Mouse (Mus musculus): Measurements from ENCODE around the gene Clcn7. TPM values are rescaled to one million over a fixed set of nuclear protein-coding genes. Genes with fewer than 3 reads are reported as not detected.
"Not testable (repeated sequence)": the region's sequence is repeated elsewhere in the genome, so short reads cannot be mapped to it uniquely, and the experiment has no call there.

Gene Clcn7
- polyA plus RNA-seq, 1 experiment from 2014 or later = 25.2 TPM

- 87% methylated on average over 5 of the region's 5 CpGs for WGBS
These were observed 22.0 kb upstream of the Clcn7 start for GRCm38 (mm10) chr17:25111220-25111619.

GRCm38 (mm10) chr17:25111739-25112422 lies 21.3 kb upstream of the Clcn7 start:
- H3K4me2 ChIP-seq = no peak overlapping the region
- H3K4me3 ChIP-seq = no peak overlapping the region
- peaks cover 18% of the 10 kb centered on the region for H3K4me1 ChIP-seq
- no peak overlapping the region for H3K9ac ChIP-seq
- H3K27me3 ChIP-seq = no peaks in the 10 kb centered on the region
- WGBS = 83% methylated on average over 8 of the region's 8 CpGs
- H3K36me3 ChIP-seq = peaks cover 62% of the 10 kb centered on the region
- no peaks in the 10 kb centered on the region for H3K9me3 ChIP-seq
- ATAC-seq (ENCODE audit: insufficient number of reproducible peaks, low FRiP score, low TSS enrichment, low read depth) = no peak
- no peak overlapping the region for H3K27ac ChIP-seq

More at GRCm38 (mm10) chr17:25111220-25111619, 22.0 kb upstream of the Clcn7 start:
- Histone ChIP-seq H3K4me3 (no peak overlapping the region), H3K4me2 (no peak overlapping the region), H3K27me3 (no peaks in the 10 kb centered on the region), H3K4me1 (peaks cover 16% of the 10 kb centered on the region), H3K9ac (no peak overlapping the region), H3K9me3 (no peaks in the 10 kb centered on the region), H3K36me3 (peaks cover 68% of the 10 kb centered on the region), H3K27ac (no peak overlapping the region)
- ATAC-seq (ENCODE audit: insufficient number of reproducible peaks, low FRiP score, low TSS enrichment, low read depth) = no peak

GRCm38 (mm10) chr17:25112423-25112810 lies 20.8 kb upstream of the Clcn7 start:
- Histone ChIP-seq H3K27ac (no peak overlapping the region), H3K4me1 (peaks cover 18% of the 10 kb centered on the region), H3K9me3 (no peaks in the 10 kb centered on the region), H3K36me3 (peaks cover 56% of the 10 kb centered on the region), H3K9ac (no peak overlapping the region), H3K4me2 (no peak overlapping the region), H3K4me3 (no peak overlapping the region), H3K27me3 (no peaks in the 10 kb centered on the region)
- no peak for ATAC-seq (ENCODE audit: insufficient number of reproducible peaks, low FRiP score, low TSS enrichment, low read depth)
- WGBS = 78% methylated on average over 3 of the region's 3 CpGs

GRCm38 (mm10) chr17:25114908-25115645 lies 18.1 kb upstream of the Clcn7 start:
- H3K9me3 ChIP-seq = no peaks in the 10 kb centered on the region
- WGBS = 11% methylated on average over 23 of the region's 23 CpGs
- peak overlapping the region; percentile 96 for H3K27ac ChIP-seq
- peak overlapping the region; percentile 56 for H3K9ac ChIP-seq
- H3K4me1 ChIP-seq = peaks cover 18% of the 10 kb centered on the region
- no peaks in the 10 kb centered on the region for H3K27me3 ChIP-seq
- peaks cover 33% of the 10 kb centered on the region for H3K36me3 ChIP-seq
- peak overlapping the region; percentile 54 for H3K4me3 ChIP-seq
- H3K4me2 ChIP-seq = peak overlapping the region; percentile 96
- ATAC-seq (ENCODE audit: insufficient number of reproducible peaks, low FRiP score, low TSS enrichment, low read depth) = peak; percentile 7; the same call in 1 of the 2 replicates

GRCm38 (mm10) chr17:25115664-25116432 lies 17.3 kb upstream of the Clcn7 start, which contains the start of gene Telo2:
Telo2 (minus strand) TSS chr17:25115967.
- ATAC-seq (ENCODE audit: insufficient number of reproducible peaks, low FRiP score, low TSS enrichment, low read depth) = peak; percentile 86
- H3K27ac ChIP-seq = peak within 1 kb of the TSS; percentile 96
- H3K27me3 ChIP-seq = no peaks in the 10 kb centered on the region
- H3K9ac ChIP-seq = peak within 1 kb of the TSS; percentile 56
- whole genome bisulfite sequencing = 3% methylated on average over 40 of the region's 40 CpGs
- peak within 1 kb of the TSS; percentile 96 for H3K4me2 ChIP-seq
- H3K4me3 ChIP-seq = peak within 1 kb of the TSS; percentile 54
- H3K36me3 ChIP-seq = peaks cover 25% of the 10 kb centered on the region
- no peaks in the 10 kb centered on the region for H3K9me3 ChIP-seq
- peaks cover 18% of the 10 kb centered on the region for H3K4me1 ChIP-seq

- ATAC-seq (ENCODE audit: insufficient number of reproducible peaks, low FRiP score, low TSS enrichment, low read depth) = no peak
- Histone ChIP-seq H3K36me3 (peaks cover 11% of the 10 kb centered on the region; the same call in 1 of the 2 replicates), H3K9me3 (no peaks in the 10 kb centered on the region), H3K27me3 (no peaks in the 10 kb centered on the region), H3K4me3 (no peak overlapping the region), H3K4me1 (peaks cover 14% of the 10 kb centered on the region), H3K9ac (no peak overlapping the region), H3K4me2 (no peak overlapping the region), H3K27ac (no peak overlapping the region)
- WGBS = 39% methylated on average over 4 of the region's 4 CpGs
These were observed 15.9 kb upstream of the Clcn7 start for GRCm38 (mm10) chr17:25117263-25117662.

GRCm38 (mm10) chr17:25120406-25120805 lies 12.8 kb upstream of the Clcn7 start, which contains the start of gene Ptx4:
Ptx4 (plus strand) TSS chr17:25120760.
- no peaks in the 10 kb centered on the region for H3K36me3 ChIP-seq
- ATAC-seq (ENCODE audit: insufficient number of reproducible peaks, low FRiP score, low TSS enrichment, low read depth) = no peak
- H3K4me2 ChIP-seq = no peak within 1 kb of the TSS
- 14% methylated on average over 3 of the region's 3 CpGs for WGBS
- H3K4me3 ChIP-seq = no peak within 1 kb of the TSS
- peaks cover 6% of the 10 kb centered on the region; the same call in 1 of the 2 replicates for H3K4me1 ChIP-seq
- H3K27me3 ChIP-seq = 0 out of 2 replicates have a peak, but pooled peaks cover 6% of the 10 kb centered on the region
- H3K9ac ChIP-seq = no peak within 1 kb of the TSS
- H3K9me3 ChIP-seq = no peaks in the 10 kb centered on the region
- H3K27ac ChIP-seq = no peak within 1 kb of the TSS

GRCm38 (mm10) chr17:25123979-25124378 lies 9.2 kb upstream of the Clcn7 start:
- Histone ChIP-seq H3K27ac (no peak overlapping the region), H3K4me1 (no peaks in the 10 kb centered on the region; the same call in 1 of the 2 replicates), H3K9me3 (no peaks in the 10 kb centered on the region), H3K36me3 (no peaks in the 10 kb centered on the region), H3K4me3 (no peak overlapping the region), H3K27me3 (0 out of 2 replicates have a peak, but pooled peaks cover 6% of the 10 kb centered on the region), H3K4me2 (no peak overlapping the region), H3K9ac (no peak overlapping the region)
- ATAC-seq (ENCODE audit: insufficient number of reproducible peaks, low FRiP score, low TSS enrichment, low read depth) = no peak
- WGBS = 30% methylated on average over 7 of the region's 7 CpGs

GRCm38 (mm10) chr17:25125442-25126060 lies 7.6 kb upstream of the Clcn7 start:
- H3K4me3 ChIP-seq; H3K36me3 ChIP-seq; H3K27me3 ChIP-seq; H3K27ac ChIP-seq; H3K9me3 ChIP-seq; ATAC-seq (ENCODE audit: insufficient number of reproducible peaks, low FRiP score, low TSS enrichment, low read depth); H3K4me2 ChIP-seq; H3K9ac ChIP-seq; H3K4me1 ChIP-seq: not testable (repeated sequence)
- WGBS = 76% methylated on average over 3 of the region's 3 CpGs

- ATAC-seq (ENCODE audit: insufficient number of reproducible peaks, low FRiP score, low TSS enrichment, low read depth) = no peak
- H3K9me3 ChIP-seq = no peaks in the 10 kb centered on the region
- H3K4me2 ChIP-seq = no peak overlapping the region
- H3K27ac ChIP-seq = no peak overlapping the region
- H3K4me1 ChIP-seq = no peaks in the 10 kb centered on the region; the same call in 1 of the 2 replicates
- H3K9ac ChIP-seq = no peak overlapping the region
- 62% methylated on average over 8 of the region's 8 CpGs for WGBS
- no peak overlapping the region for H3K4me3 ChIP-seq
- H3K36me3 ChIP-seq = no peaks in the 10 kb centered on the region
- H3K27me3 ChIP-seq = 0 out of 2 replicates have a peak, but pooled peaks cover 6% of the 10 kb centered on the region
These were observed 6.1 kb upstream of the Clcn7 start for GRCm38 (mm10) chr17:25127079-25127478.

- Histone ChIP-seq H3K9ac (no peak overlapping the region), H3K27ac (no peak overlapping the region), H3K4me3 (no peak overlapping the region), H3K4me1 (no peaks in the 10 kb centered on the region; the same call in 1 of the 2 replicates), H3K27me3 (0 out of 2 replicates have a peak, but pooled peaks cover 4% of the 10 kb centered on the region), H3K9me3 (no peaks in the 10 kb centered on the region), H3K36me3 (no peaks in the 10 kb centered on the region), H3K4me2 (no peak overlapping the region)
- no peak for ATAC-seq (ENCODE audit: insufficient number of reproducible peaks, low FRiP score, low TSS enrichment, low read depth)
- WGBS = 79% methylated on average over 9 of the region's 9 CpGs
These were observed 5.5 kb upstream of the Clcn7 start for GRCm38 (mm10) chr17:25127681-25128080.

Measured in limb, embryonic 15.5 days (tissue).